Mouse (Mus musculus): ENCODE results near the gene Spata3.

Gene Spata3

GRCm38 (mm10) chr1:86032273-86032987 lies 15.8 kb downstream of the Spata3 start:
- no peak for DNase-seq (ENCODE audit: low read depth, low spot score)

- DNase-seq (ENCODE audit: low read depth, low spot score), result no peak
Observed at GRCm38 (mm10) chr1:86038191-86038951, 21.8 kb downstream of the Spata3 start.

- DNase-seq (ENCODE audit: low read depth, low spot score), result no peak
Observed at GRCm38 (mm10) chr1:86040131-86040530, 23.5 kb downstream of the Spata3 start.

- no peak for DNase-seq (ENCODE audit: low read depth, low spot score)
Observed at GRCm38 (mm10) chr1:86040817-86041216, 24.2 kb downstream of the Spata3 start.

GRCm38 (mm10) chr1:86045056-86045455 lies 28.4 kb downstream of the Spata3 start:
- no peak for DNase-seq (ENCODE audit: low read depth, low spot score)

- no peak for DNase-seq (ENCODE audit: low read depth, low spot score)
Observed at GRCm38 (mm10) chr1:86045848-86046805, 29.5 kb downstream of the Spata3 start, which contains the start of gene 2810459M11Rik. Gene 2810459M11Rik (plus strand): TSS chr1:86045863.

GRCm38 (mm10) chr1:86046833-86047563 lies 30.4 kb downstream of the Spata3 start:
- DNase-seq (ENCODE audit: low read depth, low spot score), result no peak

GRCm38 (mm10) chr1:86048231-86048630 lies 31.6 kb downstream of the Spata3 start:
- DNase-seq (ENCODE audit: low read depth, low spot score), result no peak

GRCm38 (mm10) chr1:86048744-86049143 lies 32.1 kb downstream of the Spata3 start:
- DNase-seq (ENCODE audit: low read depth, low spot score), result no peak

GRCm38 (mm10) chr1:86053198-86053921 lies 36.7 kb downstream of the Spata3 start:
- DNase-seq (ENCODE audit: low read depth, low spot score), result no peak

- DNase-seq (ENCODE audit: low read depth, low spot score), result no peak
Observed at GRCm38 (mm10) chr1:86054943-86055342, 38.3 kb downstream of the Spata3 start.

GRCm38 (mm10) chr1:86056284-86056683 lies 39.7 kb downstream of the Spata3 start:
- no peak for DNase-seq (ENCODE audit: low read depth, low spot score)

- peak; percentile 83 for DNase-seq (ENCODE audit: low read depth, low spot score)
Observed at GRCm38 (mm10) chr1:86058856-86059769, 42.5 kb downstream of the Spata3 start.

GRCm38 (mm10) chr1:86062523-86062922 lies 45.9 kb downstream of the Spata3 start:
- no peak for DNase-seq (ENCODE audit: low read depth, low spot score)

- peak; percentile 83 for DNase-seq (ENCODE audit: low read depth, low spot score)
Observed at GRCm38 (mm10) chr1:86064271-86064991, 47.8 kb downstream of the Spata3 start, which contains the start of gene Psmd1. Gene Psmd1 (plus strand): TSS chr1:86064387.

- no peak for DNase-seq (ENCODE audit: low read depth, low spot score)
Observed at GRCm38 (mm10) chr1:86076565-86076964, 59.9 kb downstream of the Spata3 start.

All from WW6 (cell line).